Mouse (Mus musculus) embryonic stem cell, embryonic (primary cell): ENCODE measurements around the gene Sf3b4.

Experiments used
- CTCF ChIA-PET, 4 experiments: fragments of 300-600 bp in 2 of 4; fragments of 350-600 bp in 2 of 4; sonication (Branson Sonifier 250); formaldehyde crosslinking; loops; one replicate each; lab custom pipeline; 2022; ENCODE audit warnings: inconsistent platforms in 2 of 4; lab: Charles Lee
- POLR2A ChIA-PET, 4 experiments: fragments of 300-600 bp in 2 of 4; fragments of 350-600 bp in 2 of 4; sonication (Branson Sonifier 250); formaldehyde crosslinking; loops; one replicate each; lab custom pipeline; 2022; ENCODE audit warnings: antibody characterized with exemption in 4 of 4, inconsistent platforms in 1 of 4; lab: Charles Lee

Gene Sf3b4

DNA sequence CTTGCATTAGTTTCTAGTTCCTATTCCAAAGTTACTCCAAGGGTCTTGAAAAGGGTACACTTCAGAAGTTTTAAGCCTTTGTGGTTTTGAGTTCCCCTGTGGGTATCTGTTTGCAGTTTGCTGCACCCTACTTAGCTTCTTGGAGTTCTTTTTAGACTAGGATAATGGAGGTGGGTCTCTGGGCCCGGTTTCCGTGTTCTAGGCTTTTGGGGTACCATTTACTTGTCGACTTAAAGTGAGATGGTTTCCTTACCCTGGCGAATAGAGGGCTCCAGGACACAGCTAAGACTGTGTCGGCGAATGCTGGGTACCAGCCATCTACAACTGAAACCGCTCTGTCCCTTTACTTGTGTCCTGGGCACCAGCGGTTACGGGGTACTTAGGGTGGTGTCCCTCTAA lies 49.5 kb downstream of the Sf3b4 start:
- ChIA-PET POLR2A (interaction anchor here (0.6 to 15.1 kb wide), 74 partner anchors 8 to 505 kb away, joined by 3 to 457 read pairs (median 12); partner anchors contain the start of genes Hist2h2bb (in 4 of the 4), Hist2h4 (in 4 of the 4), Hist2h3b (in 3 of the 4) and Hist2h2aa1 (in 2 of the 4)), CTCF (interaction anchor here (0.6 to 1.5 kb wide), 8 partner anchors 12 to 1142 kb away, joined by 3 to 8 read pairs (median 4); no protein-coding TSS in a partner anchor)

- CTCF ChIA-PET: interaction anchor here in 3 of 4 experiments (0.5 to 1.2 kb wide), 3 partner anchors 12 to 317 kb away, joined by 3 to 7 read pairs (median 5); no protein-coding TSS in a partner anchor
- POLR2A ChIA-PET: interaction anchor here (0.6 to 15.1 kb wide), 16 partner anchors 10 to 289 kb away, joined by 3 to 457 read pairs (median 76); partner anchors contain the start of genes Hist2h4 (in 2 of the 4), Hist2h2aa1 (in 1 of the 4), Hist2h2aa2 (in 1 of the 4) and Hist2h2bb (in 1 of the 4)
Observed at GRCm38 (mm10) chr3:96222774-96223173, 50.6 kb downstream of the Sf3b4 start.

DNA sequence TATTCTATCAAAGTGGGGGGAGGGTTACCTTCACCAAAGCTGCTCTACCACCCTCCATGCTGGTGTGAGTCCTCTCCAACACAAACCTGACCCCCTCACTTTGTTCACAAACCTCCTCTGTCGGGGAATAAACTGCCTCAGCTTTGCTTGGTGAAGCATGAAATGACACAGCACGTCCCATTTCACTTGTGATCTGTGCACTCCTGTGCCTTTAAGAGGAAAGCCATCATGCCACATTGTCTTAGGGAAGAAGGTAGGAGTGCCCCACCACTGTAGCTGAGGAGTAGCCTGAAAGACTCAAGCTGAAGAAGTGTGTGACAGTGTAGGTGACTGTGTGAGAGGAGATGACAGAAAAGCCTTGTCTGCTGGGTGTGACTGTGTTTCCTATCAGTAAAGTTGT lies 53.3 kb downstream of the Sf3b4 start:
- ChIA-PET CTCF (no interaction called here), POLR2A (interaction anchor here in 3 of 4 experiments (0.6 to 15.1 kb wide), 18 partner anchors 7 to 115 kb away, joined by 3 to 457 read pairs (median 5); partner anchors contain the start of genes Hist2h2bb (in 2 of the 3), Hist2h4 (in 2 of the 3) and Hist2h2aa1 (in 1 of the 3))
